Mouse (Mus musculus) forebrain, embryonic 11.5 days (tissue): Measurements from ENCODE around the gene Pitpnb. TPM values are rescaled to one million over a fixed set of nuclear protein-coding genes. Genes with fewer than 3 reads are reported as not detected.

Experiments
- ATAC-seq: fragments of 200-750 bp; cut with Nextera tagmentation; replicated peaks from 2 replicates; pipeline ENCODE4 v1.8.0; 2017; ENCODE audit warnings: moderate TSS enrichment; ENCODE audit not compliant: low FRiP score
- DNase-seq: peaks from one replicate; pipeline ENCODE4 v3.0.0-alpha.2; 2017; ENCODE audit warnings: low spot score
- H3K27ac ChIP-seq: fragments of 300-500 bp; sonication (generic); 2 replicates; pipeline ENCODE4 v1.5.1; 2014; ENCODE audit warnings: low read depth, low read length
- H3K27me3 ChIP-seq: fragments of 300-500 bp; sonication (generic); 2 replicates; pipeline ENCODE4 v1.6.1; 2014; ENCODE audit warnings: mild to moderate bottlenecking, low read length, mixed read lengths; ENCODE audit not compliant: control insufficient read depth, insufficient read depth
- H3K36me3 ChIP-seq: fragments of 300-500 bp; sonication (generic); 2 replicates; pipeline ENCODE4 v1.6.1; 2014; ENCODE audit warnings: mild to moderate bottlenecking, low read length, moderate library complexity, mixed read lengths; ENCODE audit not compliant: control insufficient read depth, insufficient read depth
- H3K4me1 ChIP-seq: fragments of 300-500 bp; sonication (generic); replicated peaks from 2 replicates; pipeline ENCODE4 v1.6.1; 2014; ENCODE audit warnings: low read length, mixed read lengths; ENCODE audit not compliant: control insufficient read depth, insufficient read depth
- H3K4me2 ChIP-seq: fragments of 300-500 bp; sonication (generic); 2 replicates; pipeline ENCODE4 v1.6.1; 2014; ENCODE audit warnings: low read depth, mild to moderate bottlenecking, low read length, moderate library complexity, mixed read lengths; ENCODE audit not compliant: severe bottlenecking
- H3K4me3 ChIP-seq: fragments of 300-500 bp; sonication (generic); 2 replicates; pipeline ENCODE4 v1.5.1; 2014; ENCODE audit warnings: low read depth, low read length
- H3K9ac ChIP-seq: fragments of 300-500 bp; sonication (generic); 2 replicates; pipeline ENCODE4 v1.6.1; 2014; ENCODE audit warnings: low read length
- H3K9me3 ChIP-seq: fragments of 300-500 bp; sonication (generic); 2 replicates; pipeline ENCODE4 v1.6.1; 2016; ENCODE audit warnings: low read length, mixed read lengths; ENCODE audit not compliant: control insufficient read depth
- WGBS: fragments of 180-500 bp; shearing (Covaris S2); extraction: QIAGEN DNeasy Blood & Tissue Kit; methylation state at CpG from one replicate; pipeline ENCODE4 v1.1.7; 2014; 5-methylcytosine and 5-hydroxymethylcytosine counted together
- polyA plus RNA-seq: library from polyadenylated mRNA; unstranded; fragments of >200 nt; fragmentation: Nextera tagmentation; extraction: Ambion mirVana; gene quantifications from 2 replicates; pipeline ENCODE4 v1.2.1, GENCODE M21; 2014

Pitpnb gene
- polyA plus RNA-seq, 1 experiment from 2014 or later: 129 TPM

GRCm38 (mm10) chr5:111300776-111301175 is 29.8 kb upstream of the Pitpnb start:
- Histone ChIP-seq H3K27ac (no peak overlapping the region), H3K27me3 (no peaks in the 10 kb centered on the region), H3K4me2 (no peak overlapping the region), H3K4me1 (no peaks in the 10 kb centered on the region), H3K9ac (no peak overlapping the region), H3K36me3 (no peaks in the 10 kb centered on the region), H3K4me3 (no peak overlapping the region), H3K9me3 (no peaks in the 10 kb centered on the region)
- ATAC-seq (no peak), DNase-seq (no peak)
- WGBS: 81% methylated on average over 8 of the region's 8 CpGs

GRCm38 (mm10) chr5:111301736-111302135 is 28.8 kb upstream of the Pitpnb start:
- DNase-seq (no peak), ATAC-seq (no peak)
- H3K9me3 ChIP-seq: no peaks in the 10 kb centered on the region
- H3K27me3 ChIP-seq: no peaks in the 10 kb centered on the region
- H3K4me1 ChIP-seq: no peaks in the 10 kb centered on the region
- H3K27ac ChIP-seq: no peak overlapping the region
- H3K4me3 ChIP-seq: no peak overlapping the region
- 77% methylated on average over 7 of the region's 7 CpGs for WGBS
- H3K4me2 ChIP-seq: no peak overlapping the region
- no peak overlapping the region for H3K9ac ChIP-seq
- H3K36me3 ChIP-seq: no peaks in the 10 kb centered on the region

DNA sequence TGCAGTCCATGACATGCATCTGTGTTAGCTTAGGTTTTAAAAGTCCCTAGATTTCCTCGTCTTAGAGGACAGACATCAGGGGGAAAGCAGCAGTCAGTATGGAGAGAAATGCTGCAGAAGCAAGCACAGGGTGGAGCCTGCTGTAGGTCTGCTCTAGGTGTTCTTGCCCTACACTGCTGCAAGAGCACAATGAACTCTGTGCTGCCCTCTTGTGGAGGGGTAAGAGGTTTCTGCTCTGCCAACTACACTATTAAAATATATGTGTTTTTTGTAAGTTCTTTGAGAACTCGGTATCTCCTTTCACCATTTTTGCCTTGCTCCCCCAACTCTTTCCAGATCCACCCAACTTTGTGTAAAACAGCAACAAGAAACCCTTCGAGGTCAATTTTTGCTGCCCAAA is 25.8 kb upstream of the Pitpnb start:
- Histone ChIP-seq H3K4me3 (no peak overlapping the region), H3K27ac (no peak overlapping the region), H3K4me1 (no peaks in the 10 kb centered on the region), H3K27me3 (no peaks in the 10 kb centered on the region), H3K9me3 (no peaks in the 10 kb centered on the region), H3K9ac (no peak overlapping the region), H3K4me2 (no peak overlapping the region), H3K36me3 (no peaks in the 10 kb centered on the region)
- ATAC-seq (no peak), DNase-seq (no peak)
- 93% methylated on average over 3 of the region's 3 CpGs for WGBS

- WGBS: 81% methylated on average over 6 of the region's 6 CpGs
- no peaks in the 10 kb centered on the region for H3K27me3 ChIP-seq
- no peaks in the 10 kb centered on the region for H3K9me3 ChIP-seq
- no peak overlapping the region for H3K27ac ChIP-seq
- DNase-seq: no peak
- no peak overlapping the region for H3K9ac ChIP-seq
- H3K4me2 ChIP-seq: no peak overlapping the region
- no peak overlapping the region for H3K4me3 ChIP-seq
- no peak for ATAC-seq
- no peaks in the 10 kb centered on the region for H3K36me3 ChIP-seq
- no peaks in the 10 kb centered on the region for H3K4me1 ChIP-seq
Observed at GRCm38 (mm10) chr5:111310185-111310584, 20.4 kb upstream of the Pitpnb start.

DNA sequence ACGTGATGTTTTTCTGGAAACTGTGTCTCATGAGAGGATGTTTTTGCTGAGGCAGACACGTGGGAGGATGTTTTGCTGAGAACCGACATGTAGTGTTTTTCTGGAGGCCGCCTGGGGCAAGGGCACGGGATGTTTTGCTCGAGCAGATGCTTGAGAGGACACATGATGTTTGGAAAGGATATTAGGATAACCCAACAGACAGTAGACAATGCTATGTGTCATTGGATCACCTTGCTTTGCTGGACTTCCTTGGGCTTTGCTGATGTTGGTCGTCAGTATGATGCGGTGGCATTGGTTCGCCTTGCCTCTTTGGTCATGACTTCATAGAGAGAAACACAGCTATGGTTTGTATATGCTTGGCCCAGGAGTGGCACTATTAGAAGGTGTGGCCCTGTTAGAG is 16.7 kb upstream of the Pitpnb start:
- Histone ChIP-seq H3K9me3 (no peaks in the 10 kb centered on the region), H3K4me1 (no peaks in the 10 kb centered on the region), H3K27ac (no peak overlapping the region), H3K27me3 (no peaks in the 10 kb centered on the region), H3K4me2 (no peak overlapping the region), H3K9ac (no peak overlapping the region), H3K36me3 (no peaks in the 10 kb centered on the region), H3K4me3 (no peak overlapping the region)
- DNase-seq: no peak
- WGBS: 95% methylated on average over 9 of the region's 9 CpGs
- ATAC-seq: no peak

DNA sequence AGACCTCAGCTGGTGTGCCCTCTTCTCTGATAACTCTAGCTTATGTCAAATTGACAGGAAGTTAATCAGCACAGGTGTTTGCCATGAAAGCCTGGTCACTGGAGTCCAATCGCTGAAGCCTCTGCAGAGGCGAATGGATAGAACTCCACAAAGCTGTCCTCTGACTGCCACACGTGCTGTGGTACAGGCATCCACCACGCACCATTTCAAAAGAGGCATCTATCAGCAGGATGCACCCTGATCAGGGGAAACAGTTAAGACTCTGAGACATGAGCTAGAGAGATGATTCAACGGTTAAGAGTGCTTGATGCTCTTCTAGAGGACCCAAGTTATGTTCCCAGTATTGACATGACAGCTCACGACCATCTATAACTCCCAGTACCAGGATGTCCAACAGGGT is 15.5 kb upstream of the Pitpnb start:
- Histone ChIP-seq H3K27me3 (no peaks in the 10 kb centered on the region), H3K4me1 (no peaks in the 10 kb centered on the region), H3K27ac (no peak overlapping the region), H3K9me3 (no peaks in the 10 kb centered on the region), H3K36me3 (no peaks in the 10 kb centered on the region), H3K4me3 (no peak overlapping the region), H3K9ac (no peak overlapping the region), H3K4me2 (no peak overlapping the region)
- ATAC-seq: no peak
- no peak for DNase-seq
- 87% methylated on average over 6 of the region's 6 CpGs for WGBS

DNA sequence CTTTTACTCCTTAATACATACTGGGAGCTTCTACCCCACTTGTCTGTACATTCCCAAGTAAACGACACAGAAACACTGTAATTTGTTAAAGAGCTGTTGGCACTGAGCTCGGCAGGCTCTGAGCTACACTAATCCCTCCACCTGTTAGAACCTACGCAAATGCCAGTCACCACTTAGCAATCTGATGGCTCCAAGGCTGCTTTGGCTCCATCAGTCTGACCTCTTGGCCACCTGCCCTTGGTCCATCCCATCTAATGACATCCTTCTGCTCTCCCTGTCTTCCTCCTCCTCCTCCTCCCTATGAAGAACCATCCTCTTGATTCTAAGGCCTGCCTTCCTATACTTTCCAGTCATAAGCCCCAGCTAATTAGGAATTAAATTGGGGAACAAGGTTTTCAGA is 13.0 kb upstream of the Pitpnb start:
- no peak overlapping the region for H3K4me2 ChIP-seq
- H3K9ac ChIP-seq: no peak overlapping the region
- no peaks in the 10 kb centered on the region for H3K4me1 ChIP-seq
- H3K27me3 ChIP-seq: no peaks in the 10 kb centered on the region
- no peak overlapping the region for H3K4me3 ChIP-seq
- no peak overlapping the region for H3K27ac ChIP-seq
- H3K36me3 ChIP-seq: no peaks in the 10 kb centered on the region
- ATAC-seq (no peak), DNase-seq (no peak)
- WGBS: 79% methylated on average over 3 of the region's 3 CpGs
- H3K9me3 ChIP-seq: no peaks in the 10 kb centered on the region

DNA sequence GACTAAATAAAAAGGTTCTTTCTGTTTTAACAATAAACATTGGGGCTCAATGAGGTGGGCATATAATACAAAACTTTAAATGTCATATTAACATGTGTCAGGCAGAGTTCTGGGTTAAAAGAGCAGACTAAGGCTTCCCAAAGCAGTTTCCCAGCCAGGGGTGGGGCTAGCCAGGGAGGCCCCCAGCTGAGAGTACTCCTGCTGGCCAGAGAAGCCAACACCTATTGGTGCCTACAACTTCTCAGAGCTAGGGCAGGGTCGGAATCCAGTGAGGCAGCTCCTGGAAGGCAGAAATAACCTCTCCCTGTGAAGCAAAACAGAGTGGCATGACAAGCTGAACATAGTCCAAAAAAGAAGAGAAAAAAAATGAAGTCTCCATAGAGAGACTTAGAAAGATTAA is 11.6 kb upstream of the Pitpnb start:
- no peaks in the 10 kb centered on the region for H3K27me3 ChIP-seq
- H3K9ac ChIP-seq: no peak overlapping the region
- no peak overlapping the region for H3K4me3 ChIP-seq
- whole genome bisulfite sequencing: 50% methylated on average over 1 of the region's 1 CpGs
- H3K27ac ChIP-seq: no peak overlapping the region
- no peaks in the 10 kb centered on the region for H3K4me1 ChIP-seq
- no peak for ATAC-seq
- DNase-seq: no peak
- no peak overlapping the region for H3K4me2 ChIP-seq
- H3K36me3 ChIP-seq: no peaks in the 10 kb centered on the region
- H3K9me3 ChIP-seq: no peaks in the 10 kb centered on the region

DNA sequence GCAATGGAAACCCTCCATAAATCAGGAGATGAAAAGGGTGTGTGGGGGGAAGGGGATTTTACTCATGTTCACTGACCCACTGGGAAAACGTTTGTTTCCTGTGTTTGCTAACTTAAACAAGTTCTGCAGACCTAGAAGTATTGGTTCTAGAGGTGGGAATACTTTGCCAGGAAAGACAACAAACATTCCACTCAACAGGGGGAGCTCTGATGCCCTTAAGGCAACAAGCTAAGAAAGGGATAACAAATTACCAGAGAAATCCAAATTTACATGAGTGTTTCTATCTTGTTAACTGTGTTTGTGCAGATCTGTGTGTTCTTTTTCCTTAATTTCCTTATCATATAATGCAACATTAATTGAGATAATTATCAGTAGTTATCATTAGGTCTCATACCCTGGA is 4.8 kb upstream of the Pitpnb start:
- Histone ChIP-seq H3K27ac (no peak overlapping the region), H3K27me3 (no peaks in the 10 kb centered on the region), H3K4me2 (no peak overlapping the region), H3K9me3 (no peaks in the 10 kb centered on the region; the same call in 1 of the 2 replicates), H3K36me3 (no peaks in the 10 kb centered on the region), H3K9ac (no peak overlapping the region), H3K4me1 (no peaks in the 10 kb centered on the region), H3K4me3 (no peak overlapping the region)
- WGBS: 33% methylated on average over 1 of the region's 1 CpGs
- no peak for ATAC-seq
- no peak for DNase-seq
